Mouse (Mus musculus): Measurements from ENCODE around the gene Jchain.
A peak's percentile ranks its signal among the peaks of the same experiment; 100 is the strongest.

Gene Jchain

GRCm38 (mm10) chr5:88542651-88543282 lies 15.1 kb upstream of the Jchain start:
- Histone ChIP-seq H3K27me3 (ENCODE audit: insufficient read depth, low read length) (no peaks in the 10 kb centered on the region), H3K9me3 (ENCODE audit: low read length) (no peaks in the 10 kb centered on the region), H3K4me3 (replicated peaks; ENCODE audit: low read length) (no peak overlapping the region), H3K36me3 (ENCODE audit: insufficient read depth, low read length) (no peaks in the 10 kb centered on the region), H3K4me1 (replicated peaks; ENCODE audit: low read depth, low read length) (peaks cover 7% of the 10 kb centered on the region)
- TF ChIP-seq POU5F1 (IDR thresholded peaks at IDR 0.05; ENCODE audit: borderline replicate concordance, low read length) (no peak), NANOG (IDR thresholded peaks at IDR 0.05; ENCODE audit: borderline replicate concordance, low read length) (no peak), CTCF (conservative IDR thresholded peaks at IDR 0.05; ENCODE audit: low read length) (peak; percentile 80)

- no peak for TF ChIP-seq POU5F1 (IDR thresholded peaks at IDR 0.05; ENCODE audit: borderline replicate concordance, low read length)
- no peak for TF ChIP-seq CTCF (conservative IDR thresholded peaks at IDR 0.05; ENCODE audit: low read length)
- no peak for TF ChIP-seq NANOG (IDR thresholded peaks at IDR 0.05; ENCODE audit: borderline replicate concordance, low read length)
- no peaks in the 10 kb centered on the region for H3K9me3 ChIP-seq (ENCODE audit: low read length)
- H3K4me3 ChIP-seq (replicated peaks; ENCODE audit: low read length): no peak overlapping the region
- peaks cover 7% of the 10 kb centered on the region for H3K4me1 ChIP-seq (replicated peaks; ENCODE audit: low read depth, low read length)
- H3K27me3 ChIP-seq (ENCODE audit: insufficient read depth, low read length): no peaks in the 10 kb centered on the region
- no peaks in the 10 kb centered on the region for H3K36me3 ChIP-seq (ENCODE audit: insufficient read depth, low read length)
Observed at GRCm38 (mm10) chr5:88540845-88541244, 13.2 kb upstream of the Jchain start.

DNA sequence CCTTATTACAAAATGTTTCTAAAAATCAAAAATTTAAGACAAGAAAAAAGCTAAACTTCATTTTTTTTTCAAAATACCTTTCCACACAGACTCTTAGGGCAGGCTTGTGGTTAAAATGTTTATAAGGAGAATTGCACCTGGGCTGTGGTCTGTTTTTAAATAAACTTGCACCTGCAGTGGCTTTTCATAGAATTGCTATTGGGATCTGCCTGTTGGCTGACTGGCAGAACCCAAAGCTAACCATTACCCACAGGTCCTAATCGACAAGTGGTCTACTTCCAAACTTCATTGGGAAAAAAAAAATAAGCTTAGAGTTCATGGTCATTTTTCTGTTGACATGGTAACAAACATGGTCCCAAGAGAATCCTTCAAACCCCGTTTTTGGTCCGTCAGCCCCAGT lies 7.0 kb upstream of the Jchain start:
- no peaks in the 10 kb centered on the region for H3K27me3 ChIP-seq (ENCODE audit: insufficient read depth, low read length)
- TF ChIP-seq NANOG (IDR thresholded peaks at IDR 0.05; ENCODE audit: borderline replicate concordance, low read length) (no peak), CTCF (conservative IDR thresholded peaks at IDR 0.05; ENCODE audit: low read length) (no peak), POU5F1 (IDR thresholded peaks at IDR 0.05; ENCODE audit: borderline replicate concordance, low read length) (no peak)
- H3K9me3 ChIP-seq (ENCODE audit: low read length): no peaks in the 10 kb centered on the region
- H3K4me3 ChIP-seq (replicated peaks; ENCODE audit: low read length): no peak overlapping the region
- H3K36me3 ChIP-seq (ENCODE audit: insufficient read depth, low read length): no peaks in the 10 kb centered on the region
- no peaks in the 10 kb centered on the region for H3K4me1 ChIP-seq (replicated peaks; ENCODE audit: low read depth, low read length)

DNA sequence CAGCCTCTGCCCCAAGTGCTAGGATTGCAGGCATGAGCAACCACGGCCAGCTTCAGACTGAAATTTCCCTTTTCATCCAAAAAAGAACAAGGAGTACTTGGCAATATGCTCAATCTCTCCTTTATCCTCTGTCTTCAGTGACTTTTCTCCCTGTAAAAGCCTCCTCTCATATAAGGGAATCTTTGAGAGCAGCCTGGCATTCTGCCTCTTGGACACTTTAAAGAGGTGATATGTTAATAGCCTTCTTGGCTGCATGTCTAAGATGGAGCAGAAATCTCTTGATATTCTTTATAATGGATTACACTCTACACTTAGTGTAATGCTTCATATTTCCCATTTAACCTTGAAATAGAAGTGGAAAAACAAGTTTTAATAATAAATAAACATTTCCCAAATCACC lies 3.2 kb upstream of the Jchain start:
- Histone ChIP-seq H3K4me1 (replicated peaks; ENCODE audit: low read depth, low read length) (no peaks in the 10 kb centered on the region), H3K36me3 (ENCODE audit: insufficient read depth, low read length) (no peaks in the 10 kb centered on the region), H3K4me3 (replicated peaks; ENCODE audit: low read length) (no peak overlapping the region), H3K27me3 (ENCODE audit: insufficient read depth, low read length) (no peaks in the 10 kb centered on the region), H3K9me3 (ENCODE audit: low read length) (no peaks in the 10 kb centered on the region)
- TF ChIP-seq CTCF (conservative IDR thresholded peaks at IDR 0.05; ENCODE audit: low read length) (no peak), POU5F1 (IDR thresholded peaks at IDR 0.05; ENCODE audit: borderline replicate concordance, low read length) (no peak), NANOG (IDR thresholded peaks at IDR 0.05; ENCODE audit: borderline replicate concordance, low read length) (no peak)

DNA sequence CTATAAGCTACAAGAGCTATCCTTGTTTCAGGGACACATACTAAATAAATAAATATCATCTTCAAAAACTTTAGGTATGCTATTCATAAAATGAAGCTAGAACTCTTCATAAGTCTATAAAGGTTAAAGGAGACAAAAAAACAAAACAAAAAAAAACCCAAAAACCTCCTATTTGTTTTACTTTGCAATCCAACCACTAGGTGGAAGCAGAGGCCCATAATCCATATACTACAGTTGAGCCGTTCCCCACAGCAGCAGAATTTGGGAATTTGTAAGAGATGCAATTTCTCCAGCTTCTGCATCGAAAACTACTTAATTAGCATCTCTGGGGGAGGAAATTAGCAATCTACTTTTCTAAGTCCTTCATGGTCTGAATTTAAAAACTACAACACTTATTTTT lies 8.5 kb downstream of the Jchain start:
- Histone ChIP-seq H3K36me3 (ENCODE audit: insufficient read depth, low read length) (no peaks in the 10 kb centered on the region), H3K9me3 (ENCODE audit: low read length) (no peaks in the 10 kb centered on the region), H3K4me1 (replicated peaks; ENCODE audit: low read depth, low read length) (no peaks in the 10 kb centered on the region), H3K27me3 (ENCODE audit: insufficient read depth, low read length) (no peaks in the 10 kb centered on the region), H3K4me3 (replicated peaks; ENCODE audit: low read length) (no peak overlapping the region)
- no peak for TF ChIP-seq NANOG (IDR thresholded peaks at IDR 0.05; ENCODE audit: borderline replicate concordance, low read length)
- TF ChIP-seq CTCF (conservative IDR thresholded peaks at IDR 0.05; ENCODE audit: low read length): peak; percentile 65

- H3K9me3 ChIP-seq (ENCODE audit: low read length): no peaks in the 10 kb centered on the region
- TF ChIP-seq POU5F1 (IDR thresholded peaks at IDR 0.05; ENCODE audit: borderline replicate concordance, low read length) (no peak), CTCF (conservative IDR thresholded peaks at IDR 0.05; ENCODE audit: low read length) (no peak), NANOG (IDR thresholded peaks at IDR 0.05; ENCODE audit: borderline replicate concordance, low read length) (no peak)
- peaks cover 7% of the 10 kb centered on the region for H3K27me3 ChIP-seq (ENCODE audit: insufficient read depth, low read length)
- H3K36me3 ChIP-seq (ENCODE audit: insufficient read depth, low read length): no peaks in the 10 kb centered on the region
- H3K4me1 ChIP-seq (replicated peaks; ENCODE audit: low read depth, low read length): no peaks in the 10 kb centered on the region
- H3K4me3 ChIP-seq (replicated peaks; ENCODE audit: low read length): no peak overlapping the region
Observed at GRCm38 (mm10) chr5:88508990-88509389, 18.7 kb downstream of the Jchain start.

DNA sequence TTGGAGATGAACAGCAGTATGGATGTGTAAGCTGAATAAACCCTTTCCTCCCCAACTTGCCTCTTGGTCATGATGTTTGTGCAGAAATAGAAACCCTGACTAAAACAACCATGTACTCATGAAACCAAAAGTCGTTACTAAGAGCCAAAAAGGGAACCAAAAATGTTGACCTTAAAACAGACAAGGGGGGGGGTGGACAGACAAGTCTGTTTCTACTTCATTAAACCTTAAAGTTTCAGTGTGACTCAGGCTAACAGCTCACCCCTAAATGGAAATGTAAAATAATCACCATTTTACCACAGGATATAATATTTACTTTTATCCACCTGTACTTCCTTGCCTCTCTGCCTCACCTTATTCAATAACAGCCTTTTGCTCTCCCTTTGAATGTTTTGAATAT lies 19.1 kb downstream of the Jchain start:
- Histone ChIP-seq H3K9me3 (ENCODE audit: low read length) (no peaks in the 10 kb centered on the region), H3K36me3 (ENCODE audit: insufficient read depth, low read length) (no peaks in the 10 kb centered on the region), H3K27me3 (ENCODE audit: insufficient read depth, low read length) (peaks cover 7% of the 10 kb centered on the region), H3K4me1 (replicated peaks; ENCODE audit: low read depth, low read length) (no peaks in the 10 kb centered on the region), H3K4me3 (replicated peaks; ENCODE audit: low read length) (no peak overlapping the region)
- no peak for TF ChIP-seq CTCF (conservative IDR thresholded peaks at IDR 0.05; ENCODE audit: low read length)
- TF ChIP-seq POU5F1 (IDR thresholded peaks at IDR 0.05; ENCODE audit: borderline replicate concordance, low read length): no peak
- no peak for TF ChIP-seq NANOG (IDR thresholded peaks at IDR 0.05; ENCODE audit: borderline replicate concordance, low read length)

DNA sequence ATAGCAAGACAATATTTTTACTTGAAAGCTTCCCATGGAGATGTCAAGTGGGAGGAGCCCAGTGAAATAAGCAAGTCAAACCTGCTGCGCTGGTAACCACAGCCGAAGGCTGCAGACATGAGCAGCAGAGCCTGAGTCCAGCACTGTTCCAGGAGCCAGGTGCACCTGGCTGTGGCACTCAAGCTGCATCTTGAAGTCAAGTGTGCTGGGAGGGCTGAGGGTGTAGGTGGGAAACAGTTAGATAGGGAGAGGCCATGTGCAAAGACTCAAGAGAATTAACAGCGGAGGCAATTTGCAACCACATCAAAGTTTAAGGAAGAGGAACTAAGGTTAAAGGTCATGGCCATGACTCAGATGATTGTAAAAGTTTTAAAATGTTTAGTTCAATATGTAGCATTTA lies 27.9 kb downstream of the Jchain start:
- Histone ChIP-seq H3K9me3 (ENCODE audit: low read length) (peaks cover 12% of the 10 kb centered on the region), H3K27me3 (ENCODE audit: insufficient read depth, low read length) (peaks cover 27% of the 10 kb centered on the region), H3K4me3 (replicated peaks; ENCODE audit: low read length) (no peak overlapping the region), H3K36me3 (ENCODE audit: insufficient read depth, low read length) (no peaks in the 10 kb centered on the region), H3K4me1 (replicated peaks; ENCODE audit: low read depth, low read length) (no peaks in the 10 kb centered on the region)
- TF ChIP-seq NANOG (IDR thresholded peaks at IDR 0.05; ENCODE audit: borderline replicate concordance, low read length) (no peak), POU5F1 (IDR thresholded peaks at IDR 0.05; ENCODE audit: borderline replicate concordance, low read length) (no peak), CTCF (conservative IDR thresholded peaks at IDR 0.05; ENCODE audit: low read length) (no peak)

DNA sequence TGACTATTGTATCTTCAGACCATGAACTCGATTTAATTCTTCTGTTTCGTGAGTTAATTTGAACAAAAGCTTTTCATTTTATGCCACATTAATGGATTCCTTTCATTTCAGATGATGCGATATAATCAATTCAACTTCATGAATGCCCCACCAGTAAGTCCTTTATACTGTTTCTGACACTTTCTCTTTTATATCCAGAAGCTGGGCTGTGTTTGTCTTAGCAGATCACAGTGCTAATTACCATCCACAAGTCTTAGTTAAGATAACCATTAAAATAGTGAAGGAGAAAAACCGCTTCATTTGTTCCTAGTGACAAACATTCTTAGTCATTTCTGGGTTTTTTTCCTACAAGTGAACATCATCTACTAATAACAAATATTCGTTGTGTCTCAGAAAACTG lies 36.6 kb downstream of the Jchain start:
- TF ChIP-seq POU5F1 (IDR thresholded peaks at IDR 0.05; ENCODE audit: borderline replicate concordance, low read length): no peak
- no peak for TF ChIP-seq NANOG (IDR thresholded peaks at IDR 0.05; ENCODE audit: borderline replicate concordance, low read length)
- TF ChIP-seq CTCF (conservative IDR thresholded peaks at IDR 0.05; ENCODE audit: low read length): no peak
- Histone ChIP-seq H3K4me3 (replicated peaks; ENCODE audit: low read length) (no peak overlapping the region), H3K9me3 (ENCODE audit: low read length) (no peaks in the 10 kb centered on the region), H3K4me1 (replicated peaks; ENCODE audit: low read depth, low read length) (no peaks in the 10 kb centered on the region), H3K36me3 (ENCODE audit: insufficient read depth, low read length) (no peaks in the 10 kb centered on the region), H3K27me3 (ENCODE audit: insufficient read depth, low read length) (no peaks in the 10 kb centered on the region)

All from E14TG2a.4 (cell line).